Mouse (Mus musculus) layer of hippocampus, postnatal 25 days (tissue): ENCODE results near the gene Ppih. TPM values are rescaled to one million over a fixed set of nuclear protein-coding genes. Genes with fewer than 3 reads are reported as not detected.
"Not testable (repeated sequence)": the region's sequence is repeated elsewhere in the genome, so short reads cannot be mapped to it uniquely, and the experiment has no call there.

ENCODE experiments used
- DNase-seq, 2 experiments: peaks; one replicate each; pipeline ENCODE4 v3.0.0; 2022; ENCODE audit warnings: mixed read lengths in 2 of 2, low spot score in 1 of 2; ENCODE audit errors: extremely low spot score in 1 of 2
- total RNA-seq, 2 experiments: library from RNA; stranded (reverse); gene quantifications; 2 replicates each; pipeline ENCODE4 v1.2.3; 2021

The Ppih gene
- total RNA-seq, 2 experiments from 2014 or later: 19.1 to 20.2 TPM

DNA sequence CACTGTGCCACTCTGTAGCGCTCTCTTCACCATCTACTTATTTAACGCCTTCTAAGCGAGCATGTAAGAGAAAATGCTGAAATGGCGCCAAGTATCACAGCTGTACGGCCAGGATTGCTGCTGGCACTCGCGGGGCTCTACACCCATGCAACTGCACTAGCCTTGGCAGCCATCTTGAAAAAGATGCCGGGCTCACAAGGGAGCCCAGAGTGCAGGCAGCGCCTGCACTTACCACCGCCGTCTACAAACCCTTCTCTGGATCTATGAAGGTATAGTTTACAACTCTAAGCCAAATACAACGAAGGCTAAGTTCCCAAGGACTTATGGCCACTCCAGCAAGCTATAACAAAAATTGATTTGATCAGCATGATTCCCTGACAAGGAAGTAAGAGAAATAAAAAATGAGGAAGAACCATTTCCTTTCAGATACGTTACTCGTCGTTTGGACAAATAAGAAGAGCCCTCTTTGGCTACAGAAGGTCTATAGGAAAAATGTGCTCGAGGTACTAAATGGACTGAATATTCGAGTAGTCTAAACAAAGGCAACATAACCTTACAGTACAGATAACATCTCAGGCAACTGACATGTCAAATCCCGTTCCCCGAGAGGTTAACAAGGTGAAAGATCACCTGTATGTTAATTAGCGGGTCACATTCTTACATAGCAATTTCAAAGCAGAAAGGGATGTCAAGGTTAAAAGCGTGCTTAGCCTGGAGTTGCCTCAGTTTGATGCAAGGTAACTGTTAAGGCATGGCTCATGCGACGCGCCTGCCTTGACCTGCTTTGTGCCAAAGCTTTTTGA lies 27.4 kb downstream of the Ppih start:
- peak; percentile 24 to 30 for DNase-seq

DNA sequence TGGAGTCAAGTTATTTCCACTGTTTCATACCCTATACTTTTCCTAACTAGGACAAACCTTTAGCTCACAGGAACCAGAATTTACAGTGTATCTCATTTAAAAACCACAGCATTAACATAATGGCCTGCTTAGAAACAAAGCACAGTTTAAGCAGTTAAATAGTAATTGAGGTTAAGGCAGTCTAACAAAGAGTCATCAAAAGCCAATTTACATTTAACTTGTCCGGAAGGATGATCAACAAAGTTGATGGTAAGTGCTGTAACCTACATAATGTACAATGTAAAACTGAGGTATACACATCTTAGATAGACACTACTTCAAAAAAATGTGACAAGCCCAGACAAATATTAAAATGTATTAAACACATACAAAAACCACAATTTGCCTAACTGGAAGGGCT lies 28.4 kb downstream of the Ppih start:
- DNase-seq: no peak

DNA sequence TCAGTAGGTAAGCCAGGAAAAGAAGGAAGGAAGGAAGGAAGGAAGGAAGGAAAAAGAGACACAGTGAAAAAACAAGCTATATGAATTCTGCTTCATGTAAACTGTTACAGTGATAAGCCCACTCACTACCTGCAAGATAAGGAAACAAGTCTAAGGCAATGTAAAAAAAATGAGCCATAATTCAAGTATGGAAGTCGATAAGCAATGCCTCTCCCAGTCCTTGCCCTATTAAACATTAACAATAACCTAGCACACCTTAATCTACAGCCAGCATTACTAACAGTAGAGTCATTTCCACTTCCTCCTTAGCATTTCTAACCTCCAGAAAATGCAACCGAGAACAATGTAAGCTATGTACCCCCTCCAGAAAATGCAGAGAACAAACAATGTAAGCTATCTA lies 35.0 kb downstream of the Ppih start:
- no peak for DNase-seq

DNA sequence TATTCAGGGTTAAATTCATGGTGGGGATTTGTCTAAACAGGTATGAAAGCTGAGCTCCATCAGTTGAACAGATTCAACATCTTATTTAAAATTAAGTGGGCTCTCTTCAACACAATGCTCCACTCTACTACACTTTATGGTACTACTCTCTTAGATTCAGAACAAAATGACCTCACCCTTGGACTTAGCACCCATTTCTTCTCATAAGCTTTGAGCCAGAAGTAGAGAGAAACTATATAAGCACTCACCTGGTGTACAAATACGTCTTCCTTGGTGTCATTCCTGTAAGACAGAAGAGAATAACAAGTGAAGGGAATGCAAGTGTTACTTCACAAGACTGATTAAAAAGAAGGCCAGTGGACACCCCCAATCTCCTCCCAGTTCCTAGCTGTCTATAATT lies 35.5 kb downstream of the Ppih start:
- no peak for DNase-seq

DNA sequence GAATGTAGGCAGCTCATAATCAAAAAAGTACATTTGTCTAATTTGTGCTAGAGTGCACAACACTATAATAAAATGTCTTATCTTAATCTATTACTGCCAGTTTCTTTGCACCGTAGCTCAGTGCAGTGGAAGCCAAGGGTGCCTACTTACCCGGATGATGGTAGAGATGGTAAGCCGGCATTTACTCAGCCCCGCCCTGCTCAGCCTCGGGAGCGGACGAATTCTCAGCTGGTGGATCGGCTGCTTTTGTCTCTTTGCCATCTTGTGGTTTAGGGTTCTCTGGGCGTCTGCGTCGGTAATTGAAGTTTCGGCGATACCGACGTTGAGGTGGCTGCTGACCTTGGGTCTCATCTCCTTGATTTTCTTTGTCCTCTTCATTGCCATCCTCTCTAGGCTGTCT lies 41.6 kb downstream of the Ppih start:
- not testable (repeated sequence) for DNase-seq

DNA sequence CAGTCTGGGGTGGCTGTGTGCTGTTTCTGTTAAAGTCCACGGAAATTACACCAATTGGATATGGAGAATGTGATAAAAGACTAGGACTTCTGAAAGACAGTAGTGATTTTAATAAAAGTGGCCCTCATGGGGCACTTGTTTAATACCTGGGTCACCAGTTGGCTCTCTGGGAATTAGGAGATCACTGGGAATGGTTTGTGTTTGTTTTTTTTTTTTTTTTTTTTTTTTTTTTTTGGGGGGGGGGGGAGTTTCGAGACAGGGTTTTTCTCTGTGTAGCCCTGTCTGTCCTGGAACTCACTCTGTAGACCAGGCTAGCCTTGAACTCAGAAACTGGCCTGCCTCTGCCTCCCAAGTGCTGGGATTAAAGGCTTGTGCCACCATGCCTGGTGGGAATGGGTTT lies 44.6 kb downstream of the Ppih start:
- no peak for DNase-seq

DNA sequence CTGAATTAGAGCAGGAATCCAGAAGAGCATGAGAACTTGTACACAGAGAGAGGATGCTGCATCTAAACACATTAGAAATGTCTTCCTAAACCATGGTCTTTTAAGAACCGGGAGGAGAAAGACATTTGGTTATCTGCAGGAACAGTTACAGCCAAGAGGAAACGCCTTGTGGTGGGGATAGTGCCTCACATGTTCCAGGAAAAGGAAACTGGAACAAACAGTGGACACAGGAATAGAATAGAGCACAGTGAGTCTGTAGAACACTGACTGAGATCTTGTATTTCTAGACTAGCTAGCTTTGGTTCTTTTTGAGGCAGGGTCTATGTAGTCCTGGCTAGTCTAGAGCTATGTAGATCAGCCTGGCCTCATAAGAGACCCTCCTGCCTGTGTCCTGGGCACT lies 45.1 kb downstream of the Ppih start:
- DNase-seq: no peak

GRCm38 (mm10) chr4:119274627-119275026 lies 45.7 kb downstream of the Ppih start:
- no peak for DNase-seq

DNA sequence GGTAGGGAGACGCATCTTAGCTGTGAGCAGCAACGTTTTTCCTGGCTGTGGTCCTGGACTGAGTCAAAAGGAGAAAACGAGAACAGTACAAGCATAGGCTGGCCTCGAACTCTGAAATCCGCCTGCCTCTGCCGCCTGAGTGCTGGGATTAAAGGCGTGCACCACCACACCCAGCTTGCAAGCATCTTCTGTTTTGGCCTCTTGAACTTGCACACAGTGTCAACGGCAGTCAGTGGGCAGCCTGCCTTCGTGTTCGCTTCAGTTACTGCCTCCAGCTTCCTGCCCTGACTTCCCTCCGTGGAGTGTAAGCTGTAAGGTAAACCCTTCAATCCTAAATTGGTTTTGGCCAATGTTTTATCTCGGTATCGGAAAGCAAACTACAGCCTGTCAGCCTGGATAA lies 53.7 kb downstream of the Ppih start:
- DNase-seq: no peak

DNA sequence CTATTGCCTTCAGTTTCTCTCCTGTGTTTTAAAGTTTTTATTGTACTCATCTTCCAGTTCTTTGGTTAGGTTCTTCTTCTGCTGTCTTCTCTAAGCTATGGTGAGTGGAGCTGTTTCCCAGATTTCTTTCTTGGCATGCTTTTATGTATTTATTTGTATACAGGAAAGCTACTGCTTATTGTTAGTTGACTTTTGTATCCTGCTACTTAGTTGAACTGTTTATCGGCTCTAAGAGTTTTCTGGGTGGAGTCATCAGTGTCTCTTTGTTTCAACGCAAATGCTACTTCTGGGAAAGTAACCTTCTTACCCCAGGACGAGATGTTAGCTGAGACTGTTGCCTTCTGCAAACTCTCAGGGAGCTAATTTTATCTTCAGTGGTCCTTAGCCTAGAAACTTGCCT lies 56.9 kb downstream of the Ppih start:
- no peak for DNase-seq

DNA sequence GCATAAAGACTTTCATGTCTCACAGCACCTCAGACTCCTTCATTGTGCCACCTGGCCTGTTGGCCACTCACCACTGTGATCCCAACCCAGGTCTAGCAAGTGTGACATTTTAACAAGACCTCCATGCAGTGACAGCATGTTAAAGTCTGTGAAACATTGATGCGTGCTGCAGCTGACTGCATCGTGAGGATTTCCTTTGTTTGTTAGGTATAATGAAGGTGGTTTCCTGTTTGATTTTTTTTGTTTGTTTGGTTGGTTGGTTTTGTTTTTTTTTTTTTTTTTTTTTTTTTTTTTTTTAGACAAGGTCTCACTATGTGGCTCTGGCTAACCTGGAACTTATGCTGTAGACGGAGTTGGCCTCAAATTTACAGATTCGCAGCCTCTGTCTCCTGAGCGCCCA lies 57.9 kb downstream of the Ppih start:
- DNase-seq: no peak

- no peak for DNase-seq
Observed at GRCm38 (mm10) chr4:119261087-119261713, 59.1 kb downstream of the Ppih start.

DNA sequence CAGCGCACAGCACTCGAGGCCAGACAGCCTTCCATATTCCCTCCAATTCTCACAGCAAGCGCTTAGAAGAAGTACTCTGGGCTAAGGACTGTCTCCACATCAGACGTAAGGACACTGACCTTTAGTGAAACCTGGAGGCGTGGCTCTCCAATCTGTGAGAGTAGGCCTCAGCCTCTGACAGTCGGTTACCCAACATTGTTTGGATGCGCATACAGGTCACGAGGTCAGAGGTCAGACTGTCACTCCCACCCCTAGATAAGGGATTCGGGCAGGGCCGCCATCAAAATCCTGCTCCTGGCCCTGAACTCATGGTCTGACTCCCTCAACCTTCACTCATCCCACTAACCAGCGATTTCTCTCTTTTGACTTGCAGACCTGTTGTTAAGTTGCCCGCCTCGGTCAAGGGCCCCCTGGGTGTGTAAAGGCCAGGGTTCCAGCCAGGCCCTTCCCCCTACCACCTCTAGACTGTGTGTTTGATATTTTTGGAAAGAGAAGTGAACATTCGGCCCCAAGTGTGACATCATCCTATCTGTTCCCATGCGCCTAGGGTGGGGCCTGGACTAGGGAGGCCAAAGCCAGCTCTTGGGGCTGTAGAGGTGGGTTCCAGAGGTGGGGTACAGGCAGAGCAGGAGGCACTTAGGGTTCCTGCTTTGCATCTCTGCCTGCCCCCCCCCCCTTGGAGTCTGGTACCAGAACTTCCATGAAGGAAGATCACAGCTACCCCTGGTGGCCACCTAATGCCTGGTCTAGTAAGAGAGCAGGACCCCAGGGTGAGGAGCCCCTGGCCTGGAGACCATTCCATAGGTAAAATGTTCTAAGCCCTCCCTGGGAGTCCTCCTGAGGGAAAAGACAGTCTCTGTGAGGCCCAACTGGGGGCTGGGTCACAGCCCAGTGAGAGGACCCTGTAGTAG lies 60.7 kb downstream of the Ppih start:
- no peak for DNase-seq

GRCm38 (mm10) chr4:119257083-119257482 lies 63.3 kb downstream of the Ppih start:
- no peak for DNase-seq

DNA sequence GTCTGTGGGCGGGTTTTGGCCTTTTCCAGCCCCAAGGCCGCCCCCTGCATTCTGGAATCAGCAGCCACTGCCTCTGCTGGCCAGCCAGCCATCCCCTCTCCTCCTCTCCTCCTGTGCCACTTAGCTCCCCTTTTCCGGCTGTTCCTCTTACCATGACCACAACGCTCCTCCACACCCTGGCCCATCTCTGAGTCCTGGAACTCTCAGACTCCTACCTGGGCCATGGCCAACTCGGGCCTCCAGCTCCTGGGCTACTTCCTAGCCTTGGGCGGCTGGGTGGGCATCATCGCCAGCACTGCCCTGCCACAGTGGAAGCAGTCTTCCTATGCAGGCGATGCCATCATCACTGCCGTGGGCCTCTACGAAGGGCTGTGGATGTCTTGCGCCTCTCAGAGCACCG lies 65.0 kb downstream of the Ppih start, which contains the start of gene Cldn19:
Gene Cldn19 (plus strand): TSS at position 64 of the 400 bp plus-strand sequence.
- DNase-seq: no peak

- DNase-seq: no peak
Observed at GRCm38 (mm10) chr4:119254012-119254618, 66.2 kb downstream of the Ppih start.

- DNase-seq: no peak
Observed at GRCm38 (mm10) chr4:119252025-119252808, 68.1 kb downstream of the Ppih start.
